Mouse (Mus musculus) hindbrain, embryonic 12.5 days (tissue): Measurements from ENCODE around the gene Tas1r2. TPM values are rescaled to one million over a fixed set of nuclear protein-coding genes. Genes with fewer than 3 reads are reported as not detected.

ENCODE experiments used
- ATAC-seq: fragments of 200-750 bp; cut with Nextera tagmentation; 2 replicates; pipeline ENCODE4 v1.8.0; 2017; ENCODE audit warnings: moderate TSS enrichment; ENCODE audit not compliant: low FRiP score
- H3K27ac ChIP-seq: fragments of 300-500 bp; sonication (generic); 2 replicates; pipeline ENCODE4 v1.5.1; 2016; ENCODE audit warnings: mild to moderate bottlenecking
- H3K27me3 ChIP-seq: fragments of 300-500 bp; sonication (generic); 2 replicates; pipeline ENCODE4 v1.6.1; 2016; ENCODE audit warnings: mild to moderate bottlenecking
- H3K36me3 ChIP-seq: fragments of 300-500 bp; sonication (generic); 2 replicates; pipeline ENCODE4 v1.6.1; 2016; ENCODE audit warnings: mild to moderate bottlenecking
- H3K4me1 ChIP-seq: fragments of 300-500 bp; sonication (generic); 2 replicates; pipeline ENCODE4 v1.6.1; 2016
- H3K4me2 ChIP-seq: fragments of 300-500 bp; sonication (generic); replicated peaks from 2 replicates; pipeline ENCODE4 v1.6.1; 2016; ENCODE audit warnings: mild to moderate bottlenecking
- H3K4me3 ChIP-seq: fragments of 300-500 bp; sonication (generic); 2 replicates; pipeline ENCODE4 v1.5.1; 2016; ENCODE audit warnings: mild to moderate bottlenecking
- H3K9ac ChIP-seq: fragments of 300-500 bp; sonication (generic); 2 replicates; pipeline ENCODE4 v1.6.1; 2016; ENCODE audit warnings: mild to moderate bottlenecking, moderate library complexity
- H3K9me3 ChIP-seq: fragments of 300-500 bp; sonication (generic); replicated peaks from 2 replicates; pipeline ENCODE4 v1.6.1; 2016; ENCODE audit warnings: mild to moderate bottlenecking
- WGBS: fragments of 180-500 bp; shearing (Covaris S2); methylation state at CpG from one replicate; pipeline ENCODE4 v1.1.7; 2016; 5-methylcytosine and 5-hydroxymethylcytosine counted together
- polyA plus RNA-seq: library from polyadenylated mRNA; unstranded; fragments of >200 nt; fragmentation: Nextera tagmentation; extraction: Ambion mirVana; gene quantifications from 2 replicates; pipeline ENCODE4 v1.2.1, GENCODE M21; 2016

The Tas1r2 gene
- not detected in 2 replicates for polyA plus RNA-seq

DNA sequence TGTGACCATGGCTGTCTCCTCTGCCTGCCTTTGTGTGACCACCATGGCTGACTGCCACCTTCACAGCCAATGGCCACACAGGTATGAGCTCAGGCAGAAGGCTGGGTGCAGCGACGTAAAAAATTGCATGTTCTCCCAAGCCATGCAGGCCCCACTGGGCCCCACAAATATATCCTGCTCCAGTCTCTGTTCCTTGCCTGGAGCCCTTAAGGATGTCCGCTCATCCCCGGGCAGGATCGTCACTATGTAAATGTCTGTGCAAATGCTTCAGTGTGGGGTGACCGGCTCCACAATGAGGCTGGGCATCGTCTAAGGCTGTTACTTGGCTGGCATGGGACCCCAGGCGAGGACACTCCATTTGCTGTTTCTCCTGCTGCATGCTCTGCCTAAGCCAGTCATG, at the start of gene Tas1r2:
Gene Tas1r2 (plus strand): TSS at position 301 of the 400 bp plus-strand sequence.
- peaks cover 8% of the 10 kb centered on the region; the same call in 1 of the 2 replicates for H3K36me3 ChIP-seq
- no peak within 1 kb of the TSS for H3K4me3 ChIP-seq
- H3K4me1 ChIP-seq = peaks cover 6% of the 10 kb centered on the region
- peaks cover 7% of the 10 kb centered on the region; the same call in 1 of the 2 replicates for H3K27me3 ChIP-seq
- 86% methylated on average over 8 of the region's 8 CpGs for WGBS
- no peak within 1 kb of the TSS for H3K4me2 ChIP-seq
- peaks cover 1% of the 10 kb centered on the region; the same call in 1 of the 2 replicates for H3K9me3 ChIP-seq
- H3K27ac ChIP-seq = no peak within 1 kb of the TSS
- no peak for ATAC-seq
- H3K9ac ChIP-seq = no peak within 1 kb of the TSS

DNA sequence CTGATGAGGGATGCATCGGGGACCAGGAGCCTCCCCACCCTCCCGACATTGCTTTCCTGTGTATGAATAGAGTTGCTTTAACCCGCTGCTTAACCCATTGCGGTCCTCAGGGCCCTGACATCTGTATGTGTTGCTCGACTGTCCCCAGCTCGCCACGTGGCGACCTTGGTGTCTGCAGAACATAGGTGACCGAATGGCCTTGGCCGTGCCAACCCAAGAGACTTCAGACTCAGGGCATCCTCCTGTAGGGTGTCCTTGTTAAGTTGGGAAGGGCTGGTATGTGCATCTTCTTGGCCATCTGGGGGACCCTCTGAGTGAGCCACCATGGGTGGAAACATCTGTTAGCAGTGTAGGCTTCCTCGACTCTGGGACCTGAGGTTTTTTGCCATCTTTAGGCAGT, 48.1 kb upstream of the Tas1r2 start:
- H3K36me3 ChIP-seq = peaks cover 26% of the 10 kb centered on the region
- H3K4me2 ChIP-seq = no peak overlapping the region
- ATAC-seq = no peak
- no peak overlapping the region for H3K4me3 ChIP-seq
- no peak overlapping the region for H3K9ac ChIP-seq
- no peaks in the 10 kb centered on the region for H3K9me3 ChIP-seq
- no peak overlapping the region for H3K27ac ChIP-seq
- H3K27me3 ChIP-seq = no peaks in the 10 kb centered on the region
- H3K4me1 ChIP-seq = peaks cover 25% of the 10 kb centered on the region
- 84% methylated on average over 11 of the region's 11 CpGs for WGBS

GRCm38 (mm10) chr4:139606732-139607131, 46.6 kb upstream of the Tas1r2 start:
- no peaks in the 10 kb centered on the region for H3K27me3 ChIP-seq
- no peaks in the 10 kb centered on the region for H3K9me3 ChIP-seq
- H3K27ac ChIP-seq = no peak overlapping the region
- no peak for ATAC-seq
- H3K4me2 ChIP-seq = no peak overlapping the region
- peaks cover 26% of the 10 kb centered on the region for H3K36me3 ChIP-seq
- 93% methylated on average over 5 of the region's 5 CpGs for WGBS
- H3K4me1 ChIP-seq = peaks cover 23% of the 10 kb centered on the region
- no peak overlapping the region for H3K9ac ChIP-seq
- H3K4me3 ChIP-seq = no peak overlapping the region

- Histone ChIP-seq H3K4me2 (no peak overlapping the region), H3K9ac (no peak overlapping the region), H3K4me3 (no peak overlapping the region), H3K27ac (no peak overlapping the region), H3K36me3 (peaks cover 42% of the 10 kb centered on the region), H3K27me3 (no peaks in the 10 kb centered on the region), H3K9me3 (peaks cover 6% of the 10 kb centered on the region; the same call in 1 of the 2 replicates), H3K4me1 (peaks cover 9% of the 10 kb centered on the region; the same call in 1 of the 2 replicates)
- ATAC-seq = no peak
- WGBS = 78% methylated on average over 4 of the region's 4 CpGs
Observed at GRCm38 (mm10) chr4:139608975-139609374, 44.4 kb upstream of the Tas1r2 start.

DNA sequence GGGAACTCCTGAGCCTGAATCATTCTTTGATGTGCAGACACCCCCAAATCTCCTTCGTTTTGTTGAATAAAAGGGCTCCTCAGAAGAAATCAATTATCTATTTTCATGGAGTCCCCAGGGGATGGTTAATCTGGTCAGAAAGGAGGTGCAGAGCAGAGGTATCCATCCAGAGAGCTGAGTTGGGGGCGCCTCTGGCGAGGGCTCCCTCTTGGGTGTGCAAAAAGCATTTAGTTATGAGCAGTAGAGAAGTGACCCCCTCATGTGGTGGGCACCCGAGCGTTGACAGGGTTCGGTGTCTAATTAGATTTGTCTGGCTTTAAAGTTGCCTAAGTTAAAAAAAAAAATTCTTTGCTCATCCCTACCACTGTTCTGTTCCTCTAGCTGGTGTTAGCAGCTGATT, 42.4 kb upstream of the Tas1r2 start:
- no peak overlapping the region; the same call in 1 of the 2 replicates for H3K9ac ChIP-seq
- peaks cover 9% of the 10 kb centered on the region; the same call in 1 of the 2 replicates for H3K9me3 ChIP-seq
- no peaks in the 10 kb centered on the region for H3K27me3 ChIP-seq
- no peak overlapping the region for H3K27ac ChIP-seq
- H3K4me2 ChIP-seq = no peak overlapping the region
- no peak overlapping the region for H3K4me3 ChIP-seq
- peaks cover 16% of the 10 kb centered on the region for H3K4me1 ChIP-seq
- H3K36me3 ChIP-seq = peaks cover 43% of the 10 kb centered on the region
- 55% methylated on average over 6 of the region's 6 CpGs for WGBS
- ATAC-seq = no peak

- Histone ChIP-seq H3K9me3 (peaks cover 9% of the 10 kb centered on the region; the same call in 1 of the 2 replicates), H3K4me2 (peak overlapping the region; percentile 41), H3K4me3 (no peak overlapping the region), H3K27me3 (no peaks in the 10 kb centered on the region), H3K36me3 (peaks cover 37% of the 10 kb centered on the region), H3K4me1 (peaks cover 20% of the 10 kb centered on the region), H3K9ac (no peak overlapping the region), H3K27ac (peak overlapping the region; percentile 31; the same call in 1 of the 2 replicates)
- WGBS = 4% methylated on average over 10 of the region's 10 CpGs
- ATAC-seq = peak; percentile 55
Observed at GRCm38 (mm10) chr4:139611542-139611953, 41.8 kb upstream of the Tas1r2 start.

DNA sequence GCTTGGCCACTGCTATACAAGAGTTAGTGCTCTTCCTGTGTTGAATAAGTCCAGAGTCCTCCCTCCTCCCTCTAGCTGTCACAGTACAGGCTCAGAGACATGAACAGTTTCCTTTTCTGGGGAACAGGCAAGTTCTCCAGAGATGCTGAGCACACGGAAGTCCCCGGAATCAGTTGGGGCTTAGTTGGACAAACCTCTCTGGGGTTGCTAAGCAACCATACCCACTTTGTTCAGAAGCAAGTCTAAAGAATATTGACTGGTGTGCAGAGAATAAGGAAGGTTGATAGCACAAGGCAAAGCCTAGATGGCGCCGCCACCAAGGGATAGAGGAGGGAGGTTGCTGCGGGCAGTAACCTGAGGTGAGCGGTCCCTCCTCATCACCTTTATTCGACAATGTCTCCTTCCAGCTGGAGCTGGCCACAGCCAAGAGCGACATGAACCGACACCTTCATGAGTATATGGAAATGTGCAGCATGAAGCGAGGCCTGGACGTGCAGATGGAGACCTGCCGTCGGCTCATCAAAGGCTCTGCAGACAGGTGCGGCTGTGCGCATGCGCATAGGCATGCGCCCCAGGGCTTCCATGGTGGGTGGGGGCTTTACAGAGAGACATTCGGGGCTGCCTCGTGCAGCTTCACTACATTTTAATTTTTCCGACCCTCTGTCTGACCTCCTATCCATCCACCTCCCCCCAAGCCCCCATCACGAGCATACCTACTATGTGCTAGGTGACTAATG, 38.6 kb upstream of the Tas1r2 start:
- ATAC-seq = no peak
- no peaks in the 10 kb centered on the region for H3K27me3 ChIP-seq
- no peak overlapping the region for H3K27ac ChIP-seq
- H3K9ac ChIP-seq = no peak overlapping the region
- 90% methylated on average over 21 of the region's 21 CpGs for WGBS
- H3K4me2 ChIP-seq = no peak overlapping the region
- H3K9me3 ChIP-seq = peaks cover 9% of the 10 kb centered on the region; the same call in 1 of the 2 replicates
- no peak overlapping the region for H3K4me3 ChIP-seq
- H3K4me1 ChIP-seq = peaks cover 26% of the 10 kb centered on the region
- H3K36me3 ChIP-seq = peaks cover 28% of the 10 kb centered on the region

GRCm38 (mm10) chr4:139616276-139617000, 36.9 kb upstream of the Tas1r2 start:
- no peaks in the 10 kb centered on the region for H3K27me3 ChIP-seq
- H3K4me3 ChIP-seq = peak overlapping the region; percentile 43
- ATAC-seq = peak; percentile 86
- H3K4me1 ChIP-seq = peaks cover 18% of the 10 kb centered on the region
- peak overlapping the region; percentile 57 for H3K4me2 ChIP-seq
- peaks cover 9% of the 10 kb centered on the region; the same call in 1 of the 2 replicates for H3K9me3 ChIP-seq
- H3K9ac ChIP-seq = peak overlapping the region; percentile 62
- H3K27ac ChIP-seq = peak overlapping the region; percentile 66; the same call in 1 of the 2 replicates
- WGBS = 12% methylated on average over 24 of the region's 24 CpGs
- peaks cover 28% of the 10 kb centered on the region for H3K36me3 ChIP-seq

GRCm38 (mm10) chr4:139617001-139617364, 36.4 kb upstream of the Tas1r2 start:
- Histone ChIP-seq H3K9me3 (peaks cover 9% of the 10 kb centered on the region; the same call in 1 of the 2 replicates), H3K27me3 (no peaks in the 10 kb centered on the region), H3K27ac (no peak overlapping the region), H3K4me1 (peaks cover 19% of the 10 kb centered on the region), H3K4me2 (peak overlapping the region; percentile 57), H3K36me3 (peaks cover 28% of the 10 kb centered on the region), H3K4me3 (peak overlapping the region; percentile 43; the same call in 1 of the 2 replicates), H3K9ac (peak overlapping the region; percentile 62; the same call in 1 of the 2 replicates)
- 62% methylated on average over 3 of the region's 3 CpGs for whole genome bisulfite sequencing
- ATAC-seq = no peak

GRCm38 (mm10) chr4:139619765-139620164, 33.6 kb upstream of the Tas1r2 start:
- Histone ChIP-seq H3K27ac (no peak overlapping the region), H3K27me3 (no peaks in the 10 kb centered on the region), H3K9ac (no peak overlapping the region), H3K4me3 (no peak overlapping the region), H3K4me2 (no peak overlapping the region), H3K4me1 (peaks cover 34% of the 10 kb centered on the region), H3K9me3 (no peaks in the 10 kb centered on the region), H3K36me3 (peaks cover 5% of the 10 kb centered on the region; the same call in 1 of the 2 replicates)
- ATAC-seq = no peak
- 83% methylated on average over 6 of the region's 6 CpGs for WGBS

DNA sequence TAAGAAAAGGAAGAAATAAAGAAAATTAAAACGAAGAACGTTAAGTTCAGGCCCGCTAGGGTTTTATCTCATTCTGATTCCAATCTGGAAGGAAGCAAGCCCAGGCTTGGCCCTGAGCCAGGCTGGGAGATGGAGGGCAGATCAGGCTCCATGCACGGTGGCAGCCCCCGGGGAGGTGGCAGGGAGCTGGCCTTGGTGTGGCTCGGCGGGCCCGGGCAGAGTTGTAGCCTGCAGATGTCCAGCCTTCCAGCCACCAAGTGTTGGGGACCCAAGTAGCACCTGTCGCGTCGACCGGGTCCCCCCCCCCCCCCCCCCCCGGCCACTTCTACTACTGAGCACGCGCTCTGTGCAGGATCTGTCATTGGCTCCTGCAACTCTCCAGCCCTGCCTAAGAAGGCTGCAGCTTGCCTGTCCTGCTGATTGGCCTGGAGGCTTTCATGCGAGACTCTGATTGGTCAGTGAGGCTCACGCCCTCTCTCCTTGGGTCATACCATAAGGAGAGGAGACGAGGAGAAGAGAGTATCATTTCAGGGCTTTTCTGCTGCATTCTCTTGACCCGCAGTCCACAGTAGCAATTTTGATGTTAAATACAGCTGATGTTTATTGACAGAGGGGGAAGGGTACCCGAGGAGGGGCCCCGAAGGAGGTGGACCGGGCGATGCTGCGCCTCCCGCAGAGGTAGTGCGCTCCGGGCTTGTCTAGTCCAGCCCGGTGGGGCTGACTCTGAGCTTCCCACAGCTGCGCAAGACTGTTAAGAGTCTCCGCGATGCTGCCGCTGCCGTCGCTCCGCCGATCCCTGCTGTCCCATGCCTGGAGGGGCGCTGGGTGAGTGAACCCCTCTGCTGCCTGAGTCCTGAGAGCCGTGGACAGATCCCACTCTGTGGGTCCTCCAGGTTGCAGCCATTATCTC, 30.7 kb upstream of the Tas1r2 start, which contains the start of gene Aldh4a1:
Gene Aldh4a1 (plus strand): TSS at position 494 of the 910 bp plus-strand sequence.
- H3K4me2 ChIP-seq = peak within 1 kb of the TSS; percentile 86
- peak; percentile 100 for ATAC-seq
- H3K4me3 ChIP-seq = peak within 1 kb of the TSS; percentile 72
- peaks cover 20% of the 10 kb centered on the region for H3K4me1 ChIP-seq
- H3K9me3 ChIP-seq = no peaks in the 10 kb centered on the region
- no peaks in the 10 kb centered on the region for H3K27me3 ChIP-seq
- under 1% methylated on average over 32 of the region's 38 CpGs for WGBS
- no peaks in the 10 kb centered on the region for H3K36me3 ChIP-seq
- peak within 1 kb of the TSS; percentile 82 for H3K27ac ChIP-seq
- H3K9ac ChIP-seq = peak within 1 kb of the TSS; percentile 70
